Mouse (Mus musculus): ENCODE measurements around the gene Blcap. TPM values are rescaled to one million over a fixed set of nuclear protein-coding genes. Genes with fewer than 3 reads are reported as not detected.

Blcap gene
- polyA plus RNA-seq, 1 experiment from 2014 or later = 100.0 TPM

GRCm38 (mm10) chr2:157567235-157567961 is 3.7 kb downstream of the Blcap start:
- peaks cover 6% of the 10 kb centered on the region; the same call in 1 of the 2 replicates for H3K9me3 ChIP-seq
- no peak for DNase-seq (ENCODE audit: low spot score)
- peaks cover 65% of the 10 kb centered on the region for H3K4me1 ChIP-seq (replicated peaks)
- H3K27ac ChIP-seq = peak overlapping the region; percentile 99
- WGBS = 86% methylated on average over 11 of the region's 11 CpGs
- peaks cover 20% of the 10 kb centered on the region for H3K36me3 ChIP-seq
- H3K27me3 ChIP-seq (ENCODE audit: insufficient read depth, poor library complexity, severe bottlenecking) = no peaks in the 10 kb centered on the region; the same call in 1 of the 2 replicates
- H3K4me3 ChIP-seq = peak overlapping the region; percentile 99

DNA sequence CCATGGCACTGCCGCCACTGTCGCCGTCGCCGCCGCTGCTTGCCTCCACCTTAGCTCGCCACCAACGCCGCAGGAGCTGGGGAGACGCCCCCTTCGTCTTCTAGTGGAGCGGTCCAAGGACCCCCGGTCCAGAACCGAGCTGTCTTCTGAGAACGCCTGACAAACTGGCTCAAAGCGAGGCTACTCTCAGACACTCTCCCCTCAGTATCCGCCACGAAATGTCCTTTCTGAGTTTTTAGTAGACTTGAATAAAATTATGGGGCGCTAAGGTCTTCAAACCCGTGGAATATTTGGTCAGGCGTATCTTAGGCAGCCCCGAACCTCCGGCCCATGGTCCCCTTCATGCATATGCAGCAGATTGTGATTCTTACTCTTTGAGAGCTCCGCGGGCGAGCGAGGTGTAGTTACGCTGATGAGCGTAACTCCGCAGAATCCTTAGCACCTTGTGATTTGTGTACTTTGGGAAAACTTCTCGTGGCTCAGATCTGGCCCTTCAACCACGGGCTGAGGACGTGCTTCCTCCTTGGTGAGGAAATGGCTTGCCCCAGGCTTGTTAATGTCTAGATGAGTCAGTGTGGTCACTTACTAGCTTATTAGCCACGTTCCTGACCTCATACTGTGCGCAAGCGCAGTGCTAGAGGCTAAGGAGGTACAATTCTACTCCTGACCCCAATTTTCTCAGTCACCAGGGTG is 4.7 kb downstream of the Blcap start:
- H3K4me3 ChIP-seq = peak overlapping the region; percentile 99
- no peaks in the 10 kb centered on the region for H3K27me3 ChIP-seq (ENCODE audit: insufficient read depth, poor library complexity, severe bottlenecking)
- H3K27ac ChIP-seq = peak overlapping the region; percentile 99
- peaks cover 74% of the 10 kb centered on the region for H3K4me1 ChIP-seq (replicated peaks)
- H3K36me3 ChIP-seq = peaks cover 29% of the 10 kb centered on the region
- DNase-seq (ENCODE audit: low spot score) = peak; percentile 89
- H3K9me3 ChIP-seq = peaks cover 16% of the 10 kb centered on the region
- WGBS = 0% methylated on average over 36 of the region's 36 CpGs

GRCm38 (mm10) chr2:157565898-157566259 is 5.2 kb downstream of the Blcap start:
- Histone ChIP-seq H3K27ac (peak overlapping the region; percentile 99), H3K4me3 (peak overlapping the region; percentile 99), H3K4me1 (replicated peaks) (peaks cover 72% of the 10 kb centered on the region), H3K9me3 (peaks cover 21% of the 10 kb centered on the region), H3K36me3 (peaks cover 35% of the 10 kb centered on the region), H3K27me3 (ENCODE audit: insufficient read depth, poor library complexity, severe bottlenecking) (no peaks in the 10 kb centered on the region)
- WGBS = under 1% methylated on average over 35 of the region's 35 CpGs
- DNase-seq (ENCODE audit: low spot score) = no peak

GRCm38 (mm10) chr2:157565446-157565845 is 5.6 kb downstream of the Blcap start:
- H3K4me1 ChIP-seq (replicated peaks) = peaks cover 67% of the 10 kb centered on the region
- no peak for DNase-seq (ENCODE audit: low spot score)

GRCm38 (mm10) chr2:157564723-157565122 is 6.4 kb downstream of the Blcap start:
- peak overlapping the region; percentile 99; the same call in 1 of the 2 replicates for H3K27ac ChIP-seq
- H3K9me3 ChIP-seq = peaks cover 30% of the 10 kb centered on the region
- H3K36me3 ChIP-seq = peaks cover 44% of the 10 kb centered on the region
- no peak for DNase-seq (ENCODE audit: low spot score)
- peak overlapping the region; percentile 99 for H3K4me3 ChIP-seq
- peaks cover 66% of the 10 kb centered on the region for H3K4me1 ChIP-seq (replicated peaks)
- no peaks in the 10 kb centered on the region for H3K27me3 ChIP-seq (ENCODE audit: insufficient read depth, poor library complexity, severe bottlenecking)
- 90% methylated on average over 4 of the region's 4 CpGs for WGBS

More at GRCm38 (mm10) chr2:157565446-157565845, 5.6 kb downstream of the Blcap start:
- 7% methylated on average over 13 of the region's 13 CpGs for WGBS
- Histone ChIP-seq H3K4me3 (peak overlapping the region; percentile 99), H3K9me3 (peaks cover 23% of the 10 kb centered on the region), H3K27me3 (ENCODE audit: insufficient read depth, poor library complexity, severe bottlenecking) (no peaks in the 10 kb centered on the region), H3K36me3 (peaks cover 37% of the 10 kb centered on the region), H3K27ac (peak overlapping the region; percentile 99)

DNA sequence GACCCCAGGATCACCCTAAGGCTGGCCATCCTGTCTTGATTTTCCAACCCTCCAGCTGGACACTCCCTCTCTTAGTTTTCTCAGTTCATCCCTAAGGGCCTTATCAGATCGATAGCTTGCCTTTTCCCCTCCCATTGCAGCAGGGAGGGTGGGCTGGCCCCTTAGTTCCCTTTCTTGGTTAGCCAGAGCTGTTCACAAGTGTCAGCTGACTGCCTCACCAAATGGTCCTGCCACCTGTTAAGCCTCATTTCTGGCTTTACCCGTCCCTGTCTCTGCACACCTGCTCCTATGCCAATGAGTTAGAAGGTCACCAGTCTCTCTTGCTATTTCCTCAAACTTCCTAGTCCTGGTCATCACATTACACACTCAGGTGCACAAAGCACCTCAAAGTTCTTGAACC is 8.0 kb downstream of the Blcap start:
- H3K4me3 ChIP-seq = no peak overlapping the region
- H3K27me3 ChIP-seq (ENCODE audit: insufficient read depth, poor library complexity, severe bottlenecking) = no peaks in the 10 kb centered on the region
- no peak for DNase-seq (ENCODE audit: low spot score)
- peaks cover 75% of the 10 kb centered on the region for H3K4me1 ChIP-seq (replicated peaks)
- 55% methylated on average over 2 of the region's 2 CpGs for WGBS
- peak overlapping the region; percentile 18; the same call in 1 of the 2 replicates for H3K27ac ChIP-seq
- H3K36me3 ChIP-seq = peaks cover 61% of the 10 kb centered on the region
- peaks cover 46% of the 10 kb centered on the region for H3K9me3 ChIP-seq

DNA sequence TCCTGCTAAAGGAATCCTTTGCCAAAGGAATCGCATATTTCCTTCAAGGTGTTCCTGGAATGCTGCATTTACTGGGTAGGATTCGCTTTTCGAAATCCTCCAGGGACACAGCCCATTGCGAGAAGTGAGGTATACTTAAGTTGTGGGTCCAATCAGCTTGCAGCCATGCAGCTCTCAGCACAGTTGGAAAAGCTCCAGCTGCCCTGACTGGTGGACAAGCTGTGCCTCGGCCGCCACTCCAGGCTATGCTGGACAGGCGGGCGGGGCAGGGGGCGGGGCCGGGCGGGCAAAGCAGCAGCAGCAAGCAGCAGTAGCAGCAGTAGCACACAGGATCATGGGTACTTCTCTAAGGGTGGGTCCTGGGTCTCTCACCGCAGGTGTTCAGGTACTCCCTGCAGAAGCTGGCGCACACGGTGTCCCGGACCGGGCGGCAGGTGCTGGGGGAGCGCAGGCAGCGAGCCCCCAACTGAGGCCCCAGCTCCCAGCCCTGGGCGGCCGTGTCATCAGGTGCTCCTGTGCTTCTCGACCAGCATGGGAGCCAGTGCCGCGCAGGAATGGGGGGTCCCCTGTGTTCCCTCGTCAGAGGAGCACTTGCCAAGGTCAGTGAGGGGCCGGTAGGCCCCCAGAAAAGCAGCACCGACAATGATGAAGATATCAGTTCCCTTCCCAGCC is 9.8 kb downstream of the Blcap start:
- no peaks in the 10 kb centered on the region for H3K27me3 ChIP-seq (ENCODE audit: insufficient read depth, poor library complexity, severe bottlenecking)
- peak; percentile 82 for DNase-seq (ENCODE audit: low spot score)
- H3K9me3 ChIP-seq = peaks cover 50% of the 10 kb centered on the region
- peaks cover 72% of the 10 kb centered on the region for H3K4me1 ChIP-seq (replicated peaks)
- 53% methylated on average over 27 of the region's 27 CpGs for WGBS
- H3K27ac ChIP-seq = peak overlapping the region; percentile 79
- H3K4me3 ChIP-seq = peak overlapping the region; percentile 57
- peaks cover 78% of the 10 kb centered on the region for H3K36me3 ChIP-seq

DNA sequence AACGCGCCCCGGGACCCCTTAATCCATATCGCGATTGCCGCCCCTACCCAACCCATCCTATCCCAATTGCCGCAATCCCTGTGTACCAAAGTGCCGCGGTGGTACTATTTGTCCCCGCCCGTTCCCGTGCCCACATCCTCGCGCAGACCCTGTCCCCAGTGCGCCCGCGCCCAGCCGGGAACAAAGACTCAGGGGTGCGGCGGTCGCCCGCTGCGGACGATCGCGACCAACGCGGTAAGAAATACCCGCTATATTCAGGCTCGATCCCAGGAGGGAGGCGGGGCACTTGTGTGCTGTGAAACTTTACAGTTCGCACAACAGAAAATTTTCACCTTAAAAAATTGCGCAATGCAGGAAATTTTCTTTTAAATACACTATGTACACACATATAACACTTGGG is 10.8 kb downstream of the Blcap start:
- H3K36me3 ChIP-seq = peaks cover 87% of the 10 kb centered on the region
- peak overlapping the region; percentile 87 for H3K27ac ChIP-seq
- peaks cover 50% of the 10 kb centered on the region for H3K9me3 ChIP-seq
- peaks cover 75% of the 10 kb centered on the region for H3K4me1 ChIP-seq (replicated peaks)
- H3K4me3 ChIP-seq = peak overlapping the region; percentile 57
- no peaks in the 10 kb centered on the region for H3K27me3 ChIP-seq (ENCODE audit: insufficient read depth, poor library complexity, severe bottlenecking)
- no peak for DNase-seq (ENCODE audit: low spot score)
- WGBS = 50% methylated on average over 33 of the region's 33 CpGs

GRCm38 (mm10) chr2:157559858-157560257 is 11.2 kb downstream of the Blcap start, which contains the start of gene Nnat:
Gene Nnat (plus strand): TSS chr2:157560078.
- peak within 1 kb of the TSS; percentile 57 for H3K4me3 ChIP-seq
- H3K4me1 ChIP-seq (replicated peaks) = peaks cover 71% of the 10 kb centered on the region
- H3K27me3 ChIP-seq (ENCODE audit: insufficient read depth, poor library complexity, severe bottlenecking) = no peaks in the 10 kb centered on the region
- WGBS = 50% methylated on average over 27 of the region's 27 CpGs
- peaks cover 87% of the 10 kb centered on the region for H3K36me3 ChIP-seq
- H3K27ac ChIP-seq = peak within 1 kb of the TSS; percentile 87
- DNase-seq (ENCODE audit: low spot score) = peak; percentile 86
- H3K9me3 ChIP-seq = peaks cover 50% of the 10 kb centered on the region

DNA sequence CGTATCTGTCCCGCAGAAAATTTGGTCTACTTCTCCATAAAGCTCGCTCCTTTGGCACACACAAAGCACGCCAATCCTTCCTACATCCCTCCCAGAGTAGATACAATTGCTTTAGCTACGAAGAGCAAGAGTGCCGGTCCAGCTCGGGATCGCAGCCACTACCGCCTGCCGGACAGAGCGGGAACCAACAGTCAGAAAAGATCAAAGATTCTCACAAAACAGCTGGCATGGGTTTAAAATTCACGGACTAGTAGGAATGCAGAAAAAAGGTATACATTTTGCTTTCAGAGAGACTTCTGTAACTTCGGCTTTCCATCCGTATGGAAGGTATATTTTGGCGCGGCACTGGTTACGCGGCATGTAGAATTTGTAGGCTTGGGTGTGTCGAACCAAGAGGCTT is 11.6 kb downstream of the Blcap start:
- H3K9me3 ChIP-seq = peaks cover 50% of the 10 kb centered on the region
- DNase-seq (ENCODE audit: low spot score) = no peak
- peak overlapping the region; percentile 57 for H3K4me3 ChIP-seq
- H3K4me1 ChIP-seq (replicated peaks) = peaks cover 70% of the 10 kb centered on the region
- no peaks in the 10 kb centered on the region for H3K27me3 ChIP-seq (ENCODE audit: insufficient read depth, poor library complexity, severe bottlenecking)
- H3K27ac ChIP-seq = peak overlapping the region; percentile 87
- 51% methylated on average over 19 of the region's 19 CpGs for WGBS
- peaks cover 87% of the 10 kb centered on the region for H3K36me3 ChIP-seq

DNA sequence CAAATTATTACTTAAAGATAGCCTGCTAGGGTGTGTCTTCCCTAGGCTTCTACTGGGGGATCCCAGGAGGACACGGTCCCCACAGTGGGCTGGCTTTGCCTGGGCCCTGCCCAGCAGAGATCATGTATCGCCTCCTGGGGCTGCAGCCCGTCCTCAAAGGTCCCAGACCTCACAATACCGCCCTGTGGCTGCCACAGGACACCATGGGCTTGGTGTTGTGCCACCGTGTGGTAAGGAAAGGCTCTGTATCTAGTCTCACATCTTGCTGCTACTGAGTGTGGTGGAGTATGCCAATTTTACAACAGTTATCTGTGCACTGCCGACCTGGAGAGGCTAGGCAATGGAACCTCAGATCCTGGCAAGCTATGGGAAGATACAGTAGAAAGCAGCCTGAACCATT is 12.6 kb downstream of the Blcap start:
- Histone ChIP-seq H3K9me3 (peaks cover 50% of the 10 kb centered on the region), H3K27me3 (ENCODE audit: insufficient read depth, poor library complexity, severe bottlenecking) (0 out of 2 replicates have a peak, but pooled peaks cover under 1% of the 10 kb centered on the region), H3K4me1 (replicated peaks) (peaks cover 70% of the 10 kb centered on the region), H3K27ac (0 out of 2 replicates have a peak overlapping the region, but pooled peaks have one; percentile 30), H3K36me3 (peaks cover 81% of the 10 kb centered on the region), H3K4me3 (no peak overlapping the region)
- WGBS = 52% methylated on average over 6 of the region's 6 CpGs
- DNase-seq (ENCODE audit: low spot score) = peak; percentile 46

- no peak overlapping the region; the same call in 1 of the 2 replicates for H3K27ac ChIP-seq
- H3K9me3 ChIP-seq = peaks cover 50% of the 10 kb centered on the region
- H3K4me1 ChIP-seq (replicated peaks) = peaks cover 70% of the 10 kb centered on the region
- H3K4me3 ChIP-seq = no peak overlapping the region
- H3K27me3 ChIP-seq (ENCODE audit: insufficient read depth, poor library complexity, severe bottlenecking) = 0 out of 2 replicates have a peak, but pooled peaks cover 3% of the 10 kb centered on the region
- 64% methylated on average over 9 of the region's 9 CpGs for WGBS
- H3K36me3 ChIP-seq = peaks cover 78% of the 10 kb centered on the region
- DNase-seq (ENCODE audit: low spot score) = no peak
Measured at GRCm38 (mm10) chr2:157558051-157558450, 13.0 kb downstream of the Blcap start.

Data from hindbrain, embryonic 10.5 days (tissue).